Mouse (Mus musculus): ENCODE measurements around the gene Olfr1412.

DNA sequence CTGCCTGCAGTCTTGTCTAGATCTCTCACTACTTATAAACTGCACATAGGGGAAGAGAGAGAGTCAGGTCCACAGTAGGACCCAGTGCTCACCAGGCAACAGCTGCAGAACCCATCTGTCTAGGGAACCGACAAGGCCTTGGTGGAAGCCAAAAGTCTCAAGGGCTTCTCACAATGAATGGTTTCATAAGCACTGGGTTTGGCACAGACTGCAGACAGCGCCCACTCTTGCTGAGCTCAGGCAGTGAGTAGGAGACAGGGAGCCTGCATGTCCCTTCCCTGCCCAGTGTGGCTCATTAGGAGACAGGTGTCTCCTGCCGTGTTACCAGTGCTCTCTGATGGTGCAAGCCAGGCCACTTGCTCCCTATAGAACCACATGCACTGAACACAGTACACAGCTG lies 52.6 kb downstream of the Olfr1412 start:
- no peak for TF ChIP-seq CTCF (IDR thresholded peaks at IDR 0.05; ENCODE audit: low read depth)
- no peak for TF ChIP-seq EP300 (IDR thresholded peaks at IDR 0.05; ENCODE audit: low read depth)

All from liver, embryonic 14.5 days (tissue).